Mouse (Mus musculus): ENCODE measurements around the gene Eef1g. TPM values are rescaled to one million over a fixed set of nuclear protein-coding genes. Genes with fewer than 3 reads are reported as not detected.

The Eef1g gene
- polyA plus RNA-seq, 1 experiment from 2014 or later: 383 TPM

DNA sequence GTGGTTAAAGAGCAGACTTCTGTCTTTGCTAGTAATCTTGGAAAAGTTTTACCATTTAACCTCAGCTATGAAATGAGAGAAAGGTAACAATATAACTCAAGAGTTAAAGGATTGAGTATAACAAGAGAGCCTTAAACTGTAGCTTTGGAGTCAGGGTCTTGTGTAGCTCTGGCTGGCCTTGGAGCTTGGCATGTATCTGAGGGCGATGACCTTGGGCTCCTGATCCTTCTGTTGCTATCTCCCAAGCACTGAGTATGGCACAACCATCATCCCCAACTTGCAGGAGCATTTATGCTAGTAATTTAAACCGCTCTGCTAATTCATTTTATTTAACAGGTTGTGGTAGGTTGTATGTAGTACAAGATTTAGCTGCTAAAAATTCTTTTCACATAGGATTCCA is 8.7 kb downstream of the Eef1g start:
- H3K9ac ChIP-seq: no peak overlapping the region
- no peak for ATAC-seq (ENCODE audit: insufficient read depth, low FRiP score, low read depth)
- no peak overlapping the region for H3K4me2 ChIP-seq
- 90% methylated on average over 2 of the region's 2 CpGs for WGBS
- peaks cover 76% of the 10 kb centered on the region for H3K36me3 ChIP-seq
- H3K27me3 ChIP-seq (replicated peaks): no peaks in the 10 kb centered on the region
- peaks cover 1% of the 10 kb centered on the region for H3K4me1 ChIP-seq
- no peak overlapping the region for H3K27ac ChIP-seq
- H3K9me3 ChIP-seq: no peaks in the 10 kb centered on the region
- H3K4me3 ChIP-seq (replicated peaks): no peak overlapping the region

- peaks cover 9% of the 10 kb centered on the region for H3K4me1 ChIP-seq
- H3K36me3 ChIP-seq: peaks cover 65% of the 10 kb centered on the region
- no peaks in the 10 kb centered on the region for H3K27me3 ChIP-seq (replicated peaks)
- 42% methylated on average over 3 of the region's 3 CpGs for WGBS
- no peak overlapping the region for H3K27ac ChIP-seq
- no peak overlapping the region for H3K4me3 ChIP-seq (replicated peaks)
- H3K9me3 ChIP-seq: no peaks in the 10 kb centered on the region
- peak; percentile 79 for ATAC-seq (ENCODE audit: insufficient read depth, low FRiP score, low read depth)
- no peak overlapping the region for H3K9ac ChIP-seq
- H3K4me2 ChIP-seq: no peak overlapping the region
Measured at GRCm38 (mm10) chr19:8976535-8976934, 9.7 kb downstream of the Eef1g start.

DNA sequence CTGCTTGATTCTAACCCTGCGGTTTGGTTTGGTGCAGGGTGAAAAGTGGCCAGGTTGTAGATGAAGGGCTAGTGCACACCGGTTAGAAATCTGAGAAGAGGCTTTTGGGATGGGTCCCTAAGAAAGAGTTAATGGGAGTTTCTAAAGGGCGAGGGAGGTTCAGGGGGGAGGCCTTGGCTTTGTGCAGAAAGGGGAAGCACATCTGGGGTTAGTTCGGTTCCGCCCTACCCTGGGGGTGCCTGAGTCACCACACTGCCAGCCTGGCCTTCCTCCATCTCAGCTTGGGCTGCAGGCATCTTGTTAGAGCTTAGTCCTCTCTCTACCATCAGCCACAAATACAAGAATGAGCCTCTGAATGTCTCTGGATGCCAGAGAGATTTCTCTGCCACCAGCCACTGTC is 13.9 kb downstream of the Eef1g start:
- 64% methylated on average over 5 of the region's 5 CpGs for WGBS
- Histone ChIP-seq H3K4me1 (peaks cover 48% of the 10 kb centered on the region), H3K27ac (peak overlapping the region; percentile 78; the same call in 1 of the 2 replicates), H3K9me3 (no peaks in the 10 kb centered on the region), H3K4me2 (0 out of 2 replicates have a peak overlapping the region, but pooled peaks have one; percentile 13), H3K27me3 (replicated peaks) (no peaks in the 10 kb centered on the region), H3K9ac (no peak overlapping the region), H3K4me3 (replicated peaks) (no peak overlapping the region), H3K36me3 (peaks cover 32% of the 10 kb centered on the region)
- no peak for ATAC-seq (ENCODE audit: insufficient read depth, low FRiP score, low read depth)

GRCm38 (mm10) chr19:8981450-8982168 is 14.8 kb downstream of the Eef1g start:
- no peak overlapping the region for H3K4me2 ChIP-seq
- peak overlapping the region; percentile 78 for H3K27ac ChIP-seq
- peaks cover 26% of the 10 kb centered on the region for H3K36me3 ChIP-seq
- no peak overlapping the region for H3K4me3 ChIP-seq (replicated peaks)
- no peak overlapping the region for H3K9ac ChIP-seq
- no peaks in the 10 kb centered on the region for H3K27me3 ChIP-seq (replicated peaks)
- 62% methylated on average over 2 of the region's 2 CpGs for WGBS
- no peaks in the 10 kb centered on the region for H3K9me3 ChIP-seq
- H3K4me1 ChIP-seq: peaks cover 48% of the 10 kb centered on the region
- ATAC-seq (ENCODE audit: insufficient read depth, low FRiP score, low read depth): no peak

DNA sequence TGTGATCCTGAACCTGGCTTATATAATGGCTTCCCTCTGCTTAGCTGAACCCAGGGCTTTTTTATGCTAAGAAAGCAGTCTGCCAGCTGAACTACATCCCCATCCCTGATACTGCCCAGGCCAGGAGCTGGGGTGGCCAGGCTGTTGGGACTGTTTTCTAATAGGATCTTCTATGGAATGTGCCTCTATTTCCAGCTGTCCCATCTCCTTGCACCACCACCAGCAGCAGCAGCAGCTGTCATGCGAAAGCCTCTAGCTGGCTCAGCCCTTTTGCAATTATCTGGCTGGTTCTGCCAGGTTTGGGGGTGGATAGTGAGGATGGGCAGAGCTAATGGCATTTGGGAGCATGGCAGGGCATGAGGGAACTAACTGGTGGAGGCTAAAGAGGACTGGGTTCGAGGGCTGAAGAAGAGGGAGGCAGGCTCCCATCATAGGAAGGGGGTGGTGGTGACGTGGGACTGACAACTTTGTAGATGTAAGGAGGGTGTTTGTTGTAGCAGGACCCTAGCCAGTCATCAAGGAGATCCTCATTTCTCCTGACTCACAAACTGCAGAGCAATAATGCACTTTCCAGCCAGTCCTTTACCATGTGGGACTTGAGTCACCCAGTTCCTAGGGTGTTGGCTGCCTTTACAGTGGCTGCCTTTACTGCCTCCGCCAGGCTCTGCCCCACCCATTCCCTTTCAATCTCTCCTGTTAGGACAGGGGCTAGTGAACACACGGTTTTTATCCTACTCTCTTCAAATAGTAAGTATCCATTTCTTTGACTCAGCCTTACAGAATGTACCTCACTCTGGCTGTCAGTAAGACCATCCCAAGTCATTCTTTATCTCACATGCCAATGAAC is 15.7 kb downstream of the Eef1g start:
- Histone ChIP-seq H3K9ac (no peak overlapping the region), H3K27ac (peak overlapping the region; percentile 78), H3K9me3 (no peaks in the 10 kb centered on the region), H3K36me3 (peaks cover 18% of the 10 kb centered on the region), H3K4me3 (replicated peaks) (no peak overlapping the region), H3K4me2 (peak overlapping the region; percentile 5; the same call in 1 of the 2 replicates), H3K27me3 (replicated peaks) (no peaks in the 10 kb centered on the region), H3K4me1 (peaks cover 48% of the 10 kb centered on the region)
- ATAC-seq (ENCODE audit: insufficient read depth, low FRiP score, low read depth): peak; percentile 58
- WGBS: 47% methylated on average over 5 of the region's 5 CpGs

DNA sequence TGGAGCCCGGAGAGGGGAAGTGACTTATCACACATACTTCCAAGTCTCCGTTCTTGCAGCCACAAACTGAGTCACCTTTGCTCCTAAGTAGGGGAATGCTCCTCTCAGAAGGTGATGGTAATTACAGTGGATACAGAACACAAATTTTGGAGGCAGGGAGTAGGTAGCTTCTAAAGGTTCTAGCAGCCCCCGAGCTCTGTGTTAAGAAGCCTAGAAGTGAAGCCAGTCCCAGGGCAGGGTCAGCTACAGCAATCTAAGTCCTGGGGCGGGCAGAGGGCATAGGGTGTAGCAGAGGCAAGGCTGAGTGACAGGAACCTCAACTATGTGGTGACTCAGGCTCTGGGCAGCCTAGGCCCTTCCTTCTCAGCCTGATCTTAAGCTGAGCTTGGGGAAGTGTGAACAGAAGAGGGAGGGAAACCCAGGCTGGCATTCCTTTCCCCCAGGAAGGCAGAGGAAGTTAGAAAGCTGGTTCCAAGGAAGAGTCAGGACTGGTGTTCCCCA is 16.4 kb downstream of the Eef1g start:
- peak overlapping the region; percentile 5; the same call in 1 of the 2 replicates for H3K4me2 ChIP-seq
- WGBS: 22% methylated on average over 4 of the region's 4 CpGs

DNA sequence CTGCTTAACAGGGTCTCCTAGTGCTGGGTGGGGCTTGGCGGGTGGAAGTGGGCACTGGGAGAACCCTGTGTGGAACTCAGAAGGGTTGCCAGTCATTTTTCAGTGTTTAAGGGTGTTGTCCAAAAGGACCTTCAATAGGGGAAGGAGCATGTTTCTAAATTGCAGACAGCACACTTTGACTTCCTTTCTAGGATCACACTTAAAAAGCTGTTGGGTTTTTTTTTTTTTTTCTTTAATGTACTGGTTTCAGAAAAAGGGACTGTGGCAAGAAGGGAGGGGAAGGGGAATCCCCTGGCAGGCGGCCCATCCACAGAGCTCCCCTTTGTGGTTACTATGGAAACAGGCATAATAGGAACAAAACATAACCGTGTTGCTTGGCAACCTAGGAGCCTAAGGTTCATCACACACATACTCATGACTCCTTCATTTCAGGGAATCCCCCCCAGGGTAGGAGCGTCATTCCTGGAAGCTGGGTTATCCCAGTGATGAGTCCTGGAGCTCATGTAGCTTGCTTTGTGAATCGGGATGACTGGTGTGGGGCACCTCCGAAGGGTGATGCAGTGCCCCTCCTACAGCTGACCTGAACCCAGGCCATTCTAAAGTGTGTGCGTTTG is 17.5 kb downstream of the Eef1g start:
- Histone ChIP-seq H3K4me1 (peaks cover 59% of the 10 kb centered on the region), H3K27me3 (replicated peaks) (no peaks in the 10 kb centered on the region), H3K9ac (no peak overlapping the region), H3K9me3 (no peaks in the 10 kb centered on the region), H3K4me2 (0 out of 2 replicates have a peak overlapping the region, but pooled peaks have one; percentile 5), H3K36me3 (peaks cover under 1% of the 10 kb centered on the region; the same call in 1 of the 2 replicates), H3K4me3 (replicated peaks) (no peak overlapping the region), H3K27ac (peak overlapping the region; percentile 78)
- ATAC-seq (ENCODE audit: insufficient read depth, low FRiP score, low read depth): no peak
- 11% methylated on average over 7 of the region's 7 CpGs for WGBS

More for the DNA sequence above, 16.4 kb downstream of the Eef1g start:
- Histone ChIP-seq H3K27me3 (replicated peaks) (no peaks in the 10 kb centered on the region), H3K27ac (peak overlapping the region; percentile 78), H3K9ac (no peak overlapping the region), H3K36me3 (peaks cover 12% of the 10 kb centered on the region), H3K4me1 (peaks cover 52% of the 10 kb centered on the region), H3K9me3 (no peaks in the 10 kb centered on the region), H3K4me3 (replicated peaks) (no peak overlapping the region)
- ATAC-seq (ENCODE audit: insufficient read depth, low FRiP score, low read depth): peak; percentile 68

GRCm38 (mm10) chr19:8985891-8986290 is 19.1 kb downstream of the Eef1g start:
- H3K27ac ChIP-seq: no peak overlapping the region
- H3K4me1 ChIP-seq: peaks cover 60% of the 10 kb centered on the region
- H3K36me3 ChIP-seq: no peaks in the 10 kb centered on the region
- H3K4me3 ChIP-seq (replicated peaks): no peak overlapping the region
- WGBS: 61% methylated on average over 5 of the region's 5 CpGs
- no peaks in the 10 kb centered on the region for H3K9me3 ChIP-seq
- H3K4me2 ChIP-seq: no peak overlapping the region
- ATAC-seq (ENCODE audit: insufficient read depth, low FRiP score, low read depth): no peak
- no peak overlapping the region for H3K9ac ChIP-seq
- no peaks in the 10 kb centered on the region for H3K27me3 ChIP-seq (replicated peaks)

DNA sequence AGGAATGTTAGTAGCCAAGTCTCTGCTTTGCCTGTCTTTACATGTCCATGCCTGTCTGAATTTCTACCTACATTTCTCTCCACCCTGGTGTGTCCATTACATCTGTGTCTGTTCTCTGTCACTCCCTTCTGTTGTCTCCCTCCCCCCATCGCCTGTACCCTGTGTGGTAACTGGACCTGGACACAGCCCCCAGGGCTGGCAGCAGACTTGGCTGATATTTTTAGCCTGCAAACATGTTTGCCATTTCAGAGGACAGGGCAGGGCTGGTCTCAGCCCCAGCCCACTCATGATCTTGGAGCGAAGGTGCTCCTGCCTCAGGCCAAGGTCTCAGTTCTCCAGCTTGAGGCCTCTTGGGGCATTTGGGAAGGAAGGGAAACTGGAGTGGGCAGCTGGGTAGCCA is 21.0 kb downstream of the Eef1g start:
- Histone ChIP-seq H3K4me2 (no peak overlapping the region), H3K36me3 (no peaks in the 10 kb centered on the region), H3K4me3 (replicated peaks) (0 out of 2 replicates have a peak overlapping the region, but pooled peaks have one; percentile 85), H3K4me1 (peaks cover 63% of the 10 kb centered on the region), H3K27ac (peak overlapping the region; percentile 98; the same call in 1 of the 2 replicates), H3K27me3 (replicated peaks) (no peaks in the 10 kb centered on the region), H3K9me3 (no peaks in the 10 kb centered on the region), H3K9ac (no peak overlapping the region)
- ATAC-seq (ENCODE audit: insufficient read depth, low FRiP score, low read depth): no peak
- WGBS: 59% methylated on average over 2 of the region's 2 CpGs

DNA sequence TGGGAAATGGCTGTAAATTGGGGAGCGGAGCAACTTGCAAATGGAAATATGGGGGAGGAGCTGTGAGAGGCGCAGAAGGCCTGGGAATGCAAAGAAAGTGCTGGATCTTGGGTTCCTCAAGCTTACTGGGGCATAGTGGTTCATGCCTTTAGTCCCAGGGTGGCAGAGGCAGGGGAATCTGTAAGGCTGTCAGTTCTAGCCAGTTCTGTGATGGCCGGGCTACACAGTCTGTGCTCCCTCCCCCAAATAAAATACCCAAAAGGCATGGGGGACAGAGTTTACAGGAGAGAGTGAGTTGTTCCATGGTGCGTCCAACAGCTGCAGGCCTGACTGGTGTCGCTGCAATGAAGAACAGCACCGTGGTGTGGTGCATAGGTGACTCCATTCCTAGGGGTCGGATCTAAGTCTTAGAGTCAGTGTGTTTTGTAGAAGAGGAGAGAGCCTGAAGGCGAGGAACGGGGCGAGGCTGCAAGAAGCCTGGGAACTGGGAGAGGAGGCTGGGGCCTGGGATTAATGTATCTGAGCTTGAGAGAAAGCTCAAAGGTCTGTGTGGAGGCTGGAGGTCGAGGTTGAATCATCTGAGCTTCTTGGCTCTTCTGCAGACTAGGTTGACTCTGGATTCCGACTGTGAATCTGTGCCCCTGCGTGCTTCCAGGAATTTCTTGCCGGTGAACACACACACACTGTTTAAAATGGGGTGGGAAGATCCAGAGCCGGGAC is 21.7 kb downstream of the Eef1g start:
- Histone ChIP-seq H3K4me1 (peaks cover 63% of the 10 kb centered on the region), H3K4me3 (replicated peaks) (peak overlapping the region; percentile 85), H3K27ac (peak overlapping the region; percentile 98), H3K9me3 (no peaks in the 10 kb centered on the region), H3K4me2 (peak overlapping the region; percentile 77), H3K9ac (no peak overlapping the region; the same call in 1 of the 2 replicates), H3K27me3 (replicated peaks) (no peaks in the 10 kb centered on the region), H3K36me3 (no peaks in the 10 kb centered on the region)
- no peak for ATAC-seq (ENCODE audit: insufficient read depth, low FRiP score, low read depth)
- 19% methylated on average over 15 of the region's 15 CpGs for WGBS

- Histone ChIP-seq H3K4me3 (replicated peaks) (peak within 1 kb of the TSS; percentile 85), H3K9ac (peak within 1 kb of the TSS; percentile 76), H3K4me2 (peak within 1 kb of the TSS; percentile 77), H3K27ac (peak within 1 kb of the TSS; percentile 98), H3K9me3 (no peaks in the 10 kb centered on the region), H3K36me3 (no peaks in the 10 kb centered on the region), H3K4me1 (peaks cover 61% of the 10 kb centered on the region), H3K27me3 (replicated peaks) (no peaks in the 10 kb centered on the region)
- ATAC-seq (ENCODE audit: insufficient read depth, low FRiP score, low read depth): peak; percentile 52
- under 1% methylated on average over 38 of the region's 42 CpGs for whole genome bisulfite sequencing
Measured at GRCm38 (mm10) chr19:8989066-8989566, 22.3 kb downstream of the Eef1g start, which contains the start of gene Ahnak. Gene Ahnak, plus strand, starts transcription at chr19:8989284.

All from stomach, embryonic 15.5 days (tissue).